Mouse (Mus musculus): ENCODE results near the gene Cers6.

The Cers6 gene

DNA sequence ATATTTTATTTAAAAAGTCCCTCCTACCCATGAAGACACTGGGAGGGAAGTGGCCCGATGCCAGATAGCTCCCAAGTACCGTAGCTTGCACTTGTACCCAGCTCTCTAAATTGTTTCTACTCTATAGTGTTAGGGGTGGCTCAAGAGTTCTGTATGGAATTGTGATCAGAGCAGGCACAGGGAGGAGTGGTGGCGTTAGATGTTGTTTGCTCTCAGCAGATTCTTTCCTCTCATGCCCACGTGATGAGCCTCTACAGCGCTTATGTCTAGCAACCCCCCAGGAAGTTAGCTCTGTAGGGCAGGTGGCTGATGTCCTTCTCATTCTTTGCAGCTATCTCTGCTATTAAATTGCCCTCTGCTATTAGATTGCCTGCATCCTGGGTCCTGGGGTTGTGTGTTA is 98.8 kb downstream of the Cers6 start:
- DNase-seq (ENCODE audit: extremely low read depth, low read depth): no peak

- no peak for DNase-seq (ENCODE audit: extremely low read depth, low read depth)
Observed at GRCm38 (mm10) chr2:68960620-68961019, 99.4 kb downstream of the Cers6 start.

- no peak for DNase-seq (ENCODE audit: extremely low read depth, low read depth)
Observed at GRCm38 (mm10) chr2:68966360-68966759, 105.1 kb downstream of the Cers6 start.

DNA sequence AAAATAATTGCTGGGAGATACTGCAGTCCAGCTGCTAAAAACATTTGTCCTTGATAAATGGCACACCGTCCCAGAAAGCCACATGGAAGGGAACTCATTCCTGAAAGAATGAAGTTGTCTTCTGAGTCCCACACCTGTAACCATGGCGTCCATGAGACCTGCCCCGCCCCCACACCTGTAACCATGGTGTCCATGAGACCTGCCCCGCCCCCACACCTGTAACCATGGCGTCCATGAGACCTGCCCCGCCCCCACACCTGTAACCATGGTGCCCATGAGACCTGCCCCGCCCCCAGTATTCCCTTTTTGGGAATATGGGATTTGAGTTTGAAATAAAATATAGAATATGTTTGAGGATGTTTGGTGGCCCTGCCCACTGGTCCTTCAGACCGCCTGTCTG is 106.8 kb downstream of the Cers6 start:
- no peak for DNase-seq (ENCODE audit: extremely low read depth, low read depth)

DNA sequence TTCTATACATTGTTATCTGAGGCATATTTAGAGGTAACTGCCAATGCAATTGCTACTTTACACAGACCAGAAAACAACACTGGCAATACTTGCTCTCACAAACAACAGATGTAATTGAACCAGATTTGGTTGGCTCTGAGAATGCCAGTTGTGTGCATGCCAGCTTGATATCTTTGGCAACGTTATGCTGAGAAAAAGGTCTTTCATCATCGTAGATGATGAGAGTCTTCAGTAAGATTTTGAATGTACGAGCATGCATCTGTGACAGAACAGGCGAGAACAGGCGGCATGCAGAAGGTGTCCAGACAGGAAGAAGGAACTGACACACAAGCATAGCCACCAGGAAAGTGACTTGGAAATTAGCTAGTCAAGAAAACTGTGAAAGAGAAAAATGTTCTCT is 110.6 kb downstream of the Cers6 start:
- DNase-seq (ENCODE audit: extremely low read depth, low read depth): no peak

DNA sequence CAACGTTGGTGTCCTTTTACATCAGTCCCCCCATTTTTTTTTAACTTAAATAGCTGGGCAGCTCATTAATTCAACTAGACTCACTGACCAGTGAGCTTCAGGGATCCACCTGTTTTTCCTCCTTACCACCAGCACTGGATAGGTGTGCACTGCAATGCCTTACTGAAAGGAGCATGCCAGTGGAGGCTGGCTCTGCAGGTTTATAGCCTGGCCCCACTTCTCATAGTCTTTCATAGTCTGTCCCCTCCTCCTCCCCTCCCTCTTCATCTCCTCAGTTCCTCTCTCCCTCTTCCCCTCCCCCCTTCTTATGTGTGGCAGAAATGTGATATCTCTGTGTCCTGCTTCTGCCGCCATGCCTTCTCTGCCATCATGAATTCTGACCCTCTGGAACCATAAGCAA is 112.5 kb downstream of the Cers6 start:
- DNase-seq (ENCODE audit: extremely low read depth, low read depth): no peak

- no peak for DNase-seq (ENCODE audit: extremely low read depth, low read depth)
Observed at GRCm38 (mm10) chr2:68975286-68975685, 114.0 kb downstream of the Cers6 start.

DNA sequence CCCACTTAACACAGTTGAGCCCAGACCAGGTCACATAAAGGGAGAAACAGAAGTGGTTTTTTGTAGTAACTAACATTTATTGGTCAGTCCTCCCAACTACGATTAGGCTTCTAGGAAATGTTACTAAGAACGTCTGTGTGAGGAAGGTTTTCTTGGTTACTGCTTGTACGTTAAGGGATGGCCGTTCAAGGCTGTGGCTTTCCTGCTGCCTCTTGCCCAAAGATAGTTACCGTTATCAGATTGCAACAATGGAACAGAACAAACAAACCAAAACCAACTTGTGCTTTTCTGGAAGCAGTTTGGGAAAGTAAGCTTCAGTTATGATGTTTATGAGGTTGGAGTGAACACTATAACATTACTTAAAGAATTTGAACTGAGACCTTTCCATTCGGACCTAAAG is 114.5 kb downstream of the Cers6 start:
- no peak for DNase-seq (ENCODE audit: extremely low read depth, low read depth)

DNA sequence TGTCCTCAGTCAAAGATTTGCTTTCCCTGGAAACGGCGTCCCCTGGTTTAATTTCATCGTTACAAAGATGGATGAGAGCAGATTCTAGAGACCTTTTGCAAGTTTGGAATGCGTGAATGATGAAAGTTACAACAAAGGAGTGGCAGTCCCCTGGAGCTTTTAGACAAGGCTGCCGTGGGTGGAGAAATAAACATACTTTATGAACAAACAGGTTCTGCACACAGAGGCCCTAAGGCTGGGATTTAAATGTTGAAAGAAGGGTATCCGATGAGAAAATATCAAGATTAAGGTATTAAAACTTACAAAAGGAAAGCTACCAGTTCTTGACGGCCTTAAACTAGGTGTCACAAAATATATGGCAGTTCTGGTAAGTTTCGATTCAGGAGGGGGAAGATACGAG is 117.0 kb downstream of the Cers6 start:
- DNase-seq (ENCODE audit: extremely low read depth, low read depth): no peak

- no peak for DNase-seq (ENCODE audit: extremely low read depth, low read depth)
Observed at GRCm38 (mm10) chr2:68978660-68979604, 117.7 kb downstream of the Cers6 start.

GRCm38 (mm10) chr2:68981302-68981701 is 120.1 kb downstream of the Cers6 start:
- no peak for DNase-seq (ENCODE audit: extremely low read depth, low read depth)

DNA sequence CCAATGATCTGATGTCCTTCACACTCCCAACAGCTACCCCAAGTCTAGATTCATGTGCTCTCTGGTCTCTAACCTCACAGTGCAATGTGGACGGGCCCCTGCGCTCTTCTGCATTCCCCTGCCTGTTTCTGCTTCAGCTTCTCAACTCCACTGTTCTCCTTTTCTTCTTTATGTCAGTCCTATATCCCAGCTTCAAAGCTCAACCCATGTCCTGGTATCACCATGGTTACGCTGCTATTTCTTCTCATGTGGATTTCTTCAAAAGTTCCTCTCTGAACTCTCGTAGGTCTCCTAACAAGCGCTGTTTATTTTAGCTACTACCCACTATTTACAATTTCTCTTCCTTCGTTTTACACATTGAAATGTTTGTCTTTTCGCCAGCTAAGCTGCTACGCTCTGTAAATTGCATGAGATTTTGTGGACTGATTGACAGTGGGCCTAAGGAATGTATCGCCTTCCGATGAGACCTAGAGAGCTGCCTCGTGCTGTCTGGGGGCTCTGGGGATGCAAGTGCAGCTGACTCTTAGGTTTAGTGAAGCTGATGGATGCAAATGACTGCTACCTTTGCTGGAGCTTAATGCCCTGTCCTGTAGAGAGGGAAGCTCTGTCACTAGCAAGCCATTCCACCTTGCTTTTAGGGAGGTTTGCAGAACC is 120.6 kb downstream of the Cers6 start:
- DNase-seq (ENCODE audit: extremely low read depth, low read depth): no peak

DNA sequence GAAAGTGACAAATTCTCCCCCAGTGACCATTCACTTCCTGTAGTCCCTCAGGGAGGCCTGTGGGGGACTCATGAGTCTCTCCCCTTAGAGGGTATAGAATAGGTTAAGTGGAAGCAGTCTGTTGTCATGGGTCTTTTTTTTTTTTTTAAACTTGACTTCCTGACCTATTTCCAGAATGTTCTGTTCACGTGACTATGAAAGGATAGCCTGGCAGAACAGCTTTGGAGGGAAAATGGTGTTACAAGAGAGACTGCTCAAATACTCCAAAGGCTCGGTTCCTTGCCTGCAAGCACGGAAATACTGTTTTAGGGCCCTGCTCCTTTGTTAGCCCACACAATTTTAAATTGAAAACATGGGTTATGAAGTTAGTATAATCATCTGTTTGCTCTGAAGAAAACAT is 121.7 kb downstream of the Cers6 start:
- DNase-seq (ENCODE audit: extremely low read depth, low read depth): no peak

GRCm38 (mm10) chr2:68983431-68983830 is 122.2 kb downstream of the Cers6 start:
- DNase-seq (ENCODE audit: extremely low read depth, low read depth): no peak

- DNase-seq (ENCODE audit: extremely low read depth, low read depth): no peak
Observed at GRCm38 (mm10) chr2:68989117-68989516, 127.9 kb downstream of the Cers6 start.

GRCm38 (mm10) chr2:68992629-68993028 is 131.4 kb downstream of the Cers6 start:
- DNase-seq (ENCODE audit: extremely low read depth, low read depth): no peak

DNA sequence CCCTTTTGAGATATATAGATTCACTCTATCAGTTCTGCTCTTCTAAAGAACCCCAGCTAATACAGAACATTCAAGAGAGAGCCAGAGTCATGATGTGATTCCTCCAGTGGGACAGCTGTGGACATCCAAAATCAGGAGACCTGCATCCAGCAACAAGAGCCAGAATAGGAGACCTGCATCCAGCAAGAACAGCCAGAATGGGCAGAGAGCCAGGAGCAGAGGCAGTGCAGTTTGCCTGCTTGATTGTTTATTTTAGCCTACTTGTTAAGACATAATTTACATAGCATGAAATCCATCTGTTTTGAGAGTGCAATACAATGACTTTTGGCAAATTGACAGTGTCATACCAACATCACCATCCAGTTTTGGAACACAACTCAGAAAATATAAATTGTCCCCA is 133.2 kb downstream of the Cers6 start:
- DNase-seq (ENCODE audit: extremely low read depth, low read depth): no peak

DNA sequence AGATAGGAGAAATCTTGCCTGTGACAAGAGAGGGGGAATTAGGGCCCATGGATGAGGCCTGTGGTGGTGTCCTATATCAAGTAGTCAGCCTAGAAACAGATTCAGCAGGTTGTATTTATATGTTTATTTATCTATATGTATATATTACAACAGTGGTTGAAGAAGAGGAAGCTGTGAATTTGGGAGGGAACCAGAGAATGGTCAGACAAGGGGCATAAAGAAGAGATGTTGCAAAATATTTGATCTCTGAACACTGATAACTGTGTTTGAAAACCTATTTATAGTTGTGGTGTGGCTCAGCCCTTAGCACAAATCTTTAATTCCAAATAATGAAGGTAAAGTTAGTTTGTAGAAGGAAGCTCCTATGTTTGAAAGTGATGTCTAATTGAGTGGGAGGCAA is 134.5 kb downstream of the Cers6 start:
- DNase-seq (ENCODE audit: extremely low read depth, low read depth): no peak

DNA sequence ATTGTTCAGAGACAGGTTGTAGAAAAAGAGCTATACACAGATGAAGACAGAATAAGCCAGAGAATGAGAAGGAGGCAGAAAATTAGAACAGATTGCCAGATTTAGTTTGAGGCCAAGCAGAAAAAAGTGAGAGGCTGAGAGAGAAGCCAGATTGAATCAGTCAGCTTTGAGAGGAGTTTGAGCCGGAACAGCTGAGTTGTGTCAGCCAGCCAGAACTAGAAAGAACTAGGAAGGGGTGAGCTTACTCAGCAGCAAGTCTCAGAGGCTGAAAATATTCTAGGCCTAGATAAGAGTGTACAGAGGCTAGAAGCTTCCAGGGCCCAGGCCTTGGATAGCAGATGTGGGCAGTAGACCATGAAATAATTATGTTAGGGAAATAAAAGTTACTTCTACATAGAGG is 135.0 kb downstream of the Cers6 start:
- no peak for DNase-seq (ENCODE audit: extremely low read depth, low read depth)

DNA sequence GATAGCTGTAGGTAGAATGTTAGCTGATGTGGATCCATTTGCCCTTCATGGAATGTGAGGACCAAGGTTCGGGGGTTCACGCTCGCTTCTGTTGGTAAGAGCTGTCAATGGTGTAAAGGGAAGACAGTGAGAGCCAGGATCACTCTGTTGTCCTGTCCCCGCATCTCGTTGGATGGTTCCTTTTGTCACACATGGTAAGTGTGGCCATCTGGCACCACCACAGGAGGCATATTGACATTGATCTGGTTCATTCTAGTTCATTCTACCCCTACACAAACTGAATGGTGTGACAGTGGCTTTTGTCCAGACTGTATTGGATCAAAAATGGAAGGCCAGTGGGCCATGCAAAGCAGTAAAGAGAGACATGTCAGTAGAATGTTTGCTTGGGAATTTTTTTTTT is 142.8 kb downstream of the Cers6 start:
- DNase-seq (ENCODE audit: extremely low read depth, low read depth): no peak

- DNase-seq (ENCODE audit: extremely low read depth, low read depth): no peak
Observed at GRCm38 (mm10) chr2:69011392-69011791, 150.2 kb downstream of the Cers6 start.

- DNase-seq (ENCODE audit: extremely low read depth, low read depth): no peak
Observed at GRCm38 (mm10) chr2:69011860-69012259, 150.6 kb downstream of the Cers6 start.

DNA sequence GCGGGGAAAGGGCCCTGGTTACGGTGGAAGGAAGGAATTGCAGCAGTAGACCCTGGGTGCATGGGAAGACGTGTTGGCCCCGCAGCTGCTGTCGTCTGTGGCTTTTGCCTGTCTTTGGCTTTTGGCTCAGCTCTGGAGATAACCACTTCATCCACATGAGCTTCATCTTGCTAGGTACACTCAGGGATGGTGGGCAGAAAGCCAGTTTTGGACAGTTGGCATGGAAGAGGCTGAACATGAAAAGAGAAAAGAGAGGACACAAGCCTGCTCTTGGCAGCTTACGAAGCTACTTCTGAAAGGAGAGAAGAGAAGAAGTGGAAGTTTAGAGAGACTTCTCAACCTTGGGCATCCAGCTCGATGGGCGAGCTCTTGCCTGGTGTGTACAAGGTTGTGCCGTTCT is 153.0 kb downstream of the Cers6 start:
- DNase-seq (ENCODE audit: extremely low read depth, low read depth): no peak

Measured in MEL-GATA-1-ER (cell line).